Mouse (Mus musculus) v-Abl transformed pro-B cells (cell line): ENCODE results near the gene Tbx15.

Source experiments
- in situ Hi-C, 2 experiments: fragments of 400-800 bp; cut with MboI; formaldehyde crosslinking; loops; one replicate each; pipeline ENCODE4 v1.15.1; 2025; ENCODE audit not compliant: unreplicated experiment in 2 of 2

The Tbx15 gene

GRCm38 (mm10) chr3:99336866-99337265 lies 96.7 kb downstream of the Tbx15 start:
- in situ Hi-C loops, result no loop called here

DNA sequence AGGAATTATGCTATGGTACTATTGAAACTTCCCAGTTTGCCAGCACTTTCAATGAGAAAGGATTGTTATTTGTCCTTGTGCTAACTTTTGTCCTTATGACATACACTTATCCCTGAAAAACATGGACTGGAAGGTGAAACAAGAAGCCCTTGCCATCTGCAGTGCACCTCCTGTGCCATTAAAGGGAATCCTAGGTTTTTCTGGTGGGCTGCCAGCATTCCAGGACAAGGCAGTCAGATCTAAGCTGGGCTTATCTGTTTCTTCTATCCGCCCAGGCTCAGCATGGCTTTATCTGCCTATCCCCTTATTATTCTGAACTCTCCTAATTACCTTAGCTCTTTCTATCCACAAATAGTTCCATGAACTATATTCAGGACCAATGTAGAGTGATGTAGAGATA lies 98.6 kb downstream of the Tbx15 start:
- in situ Hi-C loops, result no loop called here

DNA sequence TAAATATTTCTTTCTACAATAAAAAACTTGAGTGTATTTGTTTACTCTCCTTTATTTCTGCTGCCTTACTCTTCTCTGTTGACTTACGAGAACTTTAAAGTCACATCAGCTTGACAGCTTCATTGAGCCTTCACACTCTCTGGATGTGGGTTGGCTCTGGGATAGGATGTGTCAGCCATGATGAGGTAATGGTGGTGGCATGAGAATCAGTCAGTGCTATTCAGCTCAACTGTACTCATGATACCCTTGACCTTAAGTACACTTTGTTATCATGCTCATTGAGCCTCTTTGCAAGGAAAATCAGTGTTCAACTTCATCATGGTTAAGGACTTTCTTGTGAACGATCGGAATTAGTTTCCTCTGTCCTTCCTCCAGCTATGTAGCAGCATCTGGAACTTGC lies 99.8 kb downstream of the Tbx15 start:
- in situ Hi-C loops, result no loop called here

DNA sequence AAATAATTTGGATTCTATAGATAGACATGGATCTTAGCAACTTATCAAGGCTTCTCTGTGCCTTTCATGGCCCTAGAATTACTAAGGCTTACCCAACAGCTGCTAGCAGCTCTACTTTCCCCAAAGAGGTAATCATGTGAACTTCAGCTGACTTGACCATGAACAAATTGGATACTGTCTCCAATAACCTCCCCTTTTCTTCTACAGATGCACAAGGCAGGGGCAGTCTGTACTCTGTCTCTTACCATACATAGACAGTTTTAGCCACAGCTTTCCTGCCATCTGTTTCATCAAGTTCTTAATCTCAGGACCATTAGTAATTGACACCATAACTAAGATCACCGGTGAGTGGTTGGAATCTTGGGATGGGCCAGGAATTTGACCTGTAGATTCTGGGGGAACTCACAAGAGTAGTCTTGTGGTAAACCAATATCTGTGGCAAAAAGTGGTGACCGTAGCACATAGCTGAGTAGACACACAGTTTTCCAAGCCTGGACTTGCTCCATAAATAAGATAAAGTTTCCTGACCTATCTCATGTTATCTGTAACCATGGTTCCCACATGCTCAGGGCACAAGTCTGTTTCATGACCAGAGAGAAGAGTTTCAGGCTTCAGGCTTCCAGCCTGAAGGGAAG lies 139.6 kb downstream of the Tbx15 start:
- in situ Hi-C loops, result no loop called here

- in situ Hi-C loops, result no loop called here
Measured at GRCm38 (mm10) chr3:99387127-99387526, 146.9 kb downstream of the Tbx15 start.
